Mouse (Mus musculus): ENCODE data around the gene Camk2g. TPM values are rescaled to one million over a fixed set of nuclear protein-coding genes. Genes with fewer than 3 reads are reported as not detected.

Camk2g gene
- total and polyA plus RNA-seq, 3 experiments, result 36.8 to 41.0 (median 37.0) TPM

GRCm38 (mm10) chr14:20829523-20830366 lies 35.9 kb upstream of the Camk2g start:
- no peak for DNase-seq
- Histone ChIP-seq H3K79me2 (replicated peaks; ENCODE audit: control insufficient read depth, insufficient read depth, low read length) (no peaks in the 10 kb centered on the region), H3K27ac (peak overlapping the region; percentile 28), H3K4me1 (ENCODE audit: control insufficient read depth, insufficient read depth, low read length) (peaks cover 4% of the 10 kb centered on the region; the same call in 1 of the 2 replicates), H3K4me3 (no peak overlapping the region), H3K36me3 (ENCODE audit: control insufficient read depth, insufficient read depth, low read length) (no peaks in the 10 kb centered on the region), H3K9ac (ENCODE audit: low read depth, low read length) (no peak overlapping the region), H3K27me3 (ENCODE audit: control insufficient read depth, insufficient read depth, low read length) (no peaks in the 10 kb centered on the region)
- intact Hi-C loops (cut with DNase I), result no loop called here
- TF ChIP-seq CTCF (IDR thresholded peaks at IDR 0.05), result no peak
- no peak for TF ChIP-seq POLR2A (IDR thresholded peaks at IDR 0.05; ENCODE audit: insufficient read depth, low read depth, low read length)
- TF ChIP-seq EP300 (IDR thresholded peaks at IDR 0.05; ENCODE audit: insufficient read depth, low read depth, low read length), result no peak
- 46% methylated on average over 12 of the region's 12 CpGs for WGBS

DNA sequence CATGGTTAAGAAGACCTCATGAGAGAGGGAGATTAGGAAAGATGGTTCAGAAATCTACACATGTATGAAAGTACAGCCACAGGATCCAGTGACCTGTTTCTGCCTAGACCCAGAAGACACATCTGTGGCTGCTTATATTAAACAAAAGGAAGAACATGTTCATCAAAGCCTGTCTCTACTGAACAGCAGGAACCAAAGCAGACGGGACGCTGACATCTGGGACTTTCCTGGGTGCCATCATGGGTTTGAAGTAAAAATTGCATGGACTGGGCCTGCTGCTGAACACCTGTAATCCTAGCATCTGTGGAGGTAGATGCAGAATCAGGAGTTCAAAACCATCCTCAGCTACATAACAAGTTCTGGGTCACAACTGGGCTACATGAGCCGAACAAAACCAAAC lies 34.6 kb upstream of the Camk2g start:
- no peaks in the 10 kb centered on the region for H3K79me2 ChIP-seq (replicated peaks; ENCODE audit: control insufficient read depth, insufficient read depth, low read length)
- no peak for DNase-seq
- TF ChIP-seq EP300 (IDR thresholded peaks at IDR 0.05; ENCODE audit: insufficient read depth, low read depth, low read length), result no peak
- no peak for TF ChIP-seq POLR2A (IDR thresholded peaks at IDR 0.05; ENCODE audit: insufficient read depth, low read depth, low read length)
- TF ChIP-seq CTCF (IDR thresholded peaks at IDR 0.05), result no peak
- no peak overlapping the region for H3K4me3 ChIP-seq
- no peaks in the 10 kb centered on the region for H3K36me3 ChIP-seq (ENCODE audit: control insufficient read depth, insufficient read depth, low read length)
- intact Hi-C loops (cut with DNase I), result no loop called here
- peaks cover 3% of the 10 kb centered on the region; the same call in 1 of the 2 replicates for H3K4me1 ChIP-seq (ENCODE audit: control insufficient read depth, insufficient read depth, low read length)
- H3K27me3 ChIP-seq (ENCODE audit: control insufficient read depth, insufficient read depth, low read length), result no peaks in the 10 kb centered on the region
- H3K9ac ChIP-seq (ENCODE audit: low read depth, low read length), result no peak overlapping the region
- 87% methylated on average over 3 of the region's 3 CpGs for WGBS
- no peak overlapping the region; the same call in 1 of the 2 replicates for H3K27ac ChIP-seq

GRCm38 (mm10) chr14:20827491-20827890 lies 33.6 kb upstream of the Camk2g start:
- H3K79me2 ChIP-seq (replicated peaks; ENCODE audit: control insufficient read depth, insufficient read depth, low read length), result no peaks in the 10 kb centered on the region
- no peak overlapping the region for H3K9ac ChIP-seq (ENCODE audit: low read depth, low read length)
- peak; percentile 29 to 36 for DNase-seq
- no peaks in the 10 kb centered on the region for H3K36me3 ChIP-seq (ENCODE audit: control insufficient read depth, insufficient read depth, low read length)
- TF ChIP-seq EP300 (IDR thresholded peaks at IDR 0.05; ENCODE audit: insufficient read depth, low read depth, low read length) (no peak), POLR2A (IDR thresholded peaks at IDR 0.05; ENCODE audit: insufficient read depth, low read depth, low read length) (no peak)
- no peak overlapping the region; the same call in 1 of the 2 replicates for H3K27ac ChIP-seq
- intact Hi-C loops (cut with DNase I), result no loop called here
- H3K27me3 ChIP-seq (ENCODE audit: control insufficient read depth, insufficient read depth, low read length), result no peaks in the 10 kb centered on the region
- WGBS, result 80% methylated on average over 5 of the region's 5 CpGs
- peaks cover 3% of the 10 kb centered on the region; the same call in 1 of the 2 replicates for H3K4me1 ChIP-seq (ENCODE audit: control insufficient read depth, insufficient read depth, low read length)
- H3K4me3 ChIP-seq, result no peak overlapping the region

- TF ChIP-seq POLR2A (IDR thresholded peaks at IDR 0.05; ENCODE audit: insufficient read depth, low read depth, low read length) (no peak), EP300 (IDR thresholded peaks at IDR 0.05; ENCODE audit: insufficient read depth, low read depth, low read length) (no peak), CTCF (IDR thresholded peaks at IDR 0.05) (no peak)
- H3K4me3 ChIP-seq, result no peak overlapping the region
- H3K79me2 ChIP-seq (replicated peaks; ENCODE audit: control insufficient read depth, insufficient read depth, low read length), result no peaks in the 10 kb centered on the region
- H3K4me1 ChIP-seq (ENCODE audit: control insufficient read depth, insufficient read depth, low read length), result peaks cover 3% of the 10 kb centered on the region; the same call in 1 of the 2 replicates
- no peak overlapping the region for H3K9ac ChIP-seq (ENCODE audit: low read depth, low read length)
- no peaks in the 10 kb centered on the region for H3K36me3 ChIP-seq (ENCODE audit: control insufficient read depth, insufficient read depth, low read length)
- 89% methylated on average over 8 of the region's 8 CpGs for WGBS
- H3K27ac ChIP-seq, result no peak overlapping the region
- H3K27me3 ChIP-seq (ENCODE audit: control insufficient read depth, insufficient read depth, low read length), result no peaks in the 10 kb centered on the region
- intact Hi-C loops (cut with DNase I), result no loop called here
- no peak for DNase-seq
These were observed 33.2 kb upstream of the Camk2g start for GRCm38 (mm10) chr14:20827061-20827460.

- intact Hi-C loops (cut with DNase I), result no loop called here
- no peaks in the 10 kb centered on the region for H3K27me3 ChIP-seq (ENCODE audit: control insufficient read depth, insufficient read depth, low read length)
- no peak overlapping the region for H3K4me3 ChIP-seq
- 87% methylated on average over 2 of the region's 2 CpGs for WGBS
- no peak overlapping the region for H3K27ac ChIP-seq
- no peaks in the 10 kb centered on the region for H3K79me2 ChIP-seq (replicated peaks; ENCODE audit: control insufficient read depth, insufficient read depth, low read length)
- no peaks in the 10 kb centered on the region for H3K36me3 ChIP-seq (ENCODE audit: control insufficient read depth, insufficient read depth, low read length)
- no peak for DNase-seq
- no peak overlapping the region for H3K9ac ChIP-seq (ENCODE audit: low read depth, low read length)
- TF ChIP-seq CTCF (IDR thresholded peaks at IDR 0.05), result no peak
- peaks cover 3% of the 10 kb centered on the region; the same call in 1 of the 2 replicates for H3K4me1 ChIP-seq (ENCODE audit: control insufficient read depth, insufficient read depth, low read length)
These were observed 31.6 kb upstream of the Camk2g start for GRCm38 (mm10) chr14:20825516-20825915.

GRCm38 (mm10) chr14:20824517-20824916 lies 30.6 kb upstream of the Camk2g start:
- H3K27me3 ChIP-seq (ENCODE audit: control insufficient read depth, insufficient read depth, low read length), result no peaks in the 10 kb centered on the region
- no peak overlapping the region for H3K9ac ChIP-seq (ENCODE audit: low read depth, low read length)
- TF ChIP-seq POLR2A (IDR thresholded peaks at IDR 0.05; ENCODE audit: insufficient read depth, low read depth, low read length) (no peak), CTCF (IDR thresholded peaks at IDR 0.05) (no peak), EP300 (IDR thresholded peaks at IDR 0.05; ENCODE audit: insufficient read depth, low read depth, low read length) (no peak)
- H3K79me2 ChIP-seq (replicated peaks; ENCODE audit: control insufficient read depth, insufficient read depth, low read length), result no peaks in the 10 kb centered on the region
- no peak overlapping the region for H3K27ac ChIP-seq
- no peaks in the 10 kb centered on the region for H3K36me3 ChIP-seq (ENCODE audit: control insufficient read depth, insufficient read depth, low read length)
- no peak for DNase-seq
- intact Hi-C loops (cut with DNase I), result no loop called here
- peaks cover under 1% of the 10 kb centered on the region; the same call in 1 of the 2 replicates for H3K4me1 ChIP-seq (ENCODE audit: control insufficient read depth, insufficient read depth, low read length)
- WGBS, result 73% methylated on average over 1 of the region's 1 CpGs
- H3K4me3 ChIP-seq, result no peak overlapping the region

All from heart, adult 2 months (tissue).